Mouse (Mus musculus): Measurements from ENCODE around the gene Nsun7.
A peak's percentile ranks its signal among the peaks of the same experiment; 100 is the strongest.

Gene Nsun7

DNA sequence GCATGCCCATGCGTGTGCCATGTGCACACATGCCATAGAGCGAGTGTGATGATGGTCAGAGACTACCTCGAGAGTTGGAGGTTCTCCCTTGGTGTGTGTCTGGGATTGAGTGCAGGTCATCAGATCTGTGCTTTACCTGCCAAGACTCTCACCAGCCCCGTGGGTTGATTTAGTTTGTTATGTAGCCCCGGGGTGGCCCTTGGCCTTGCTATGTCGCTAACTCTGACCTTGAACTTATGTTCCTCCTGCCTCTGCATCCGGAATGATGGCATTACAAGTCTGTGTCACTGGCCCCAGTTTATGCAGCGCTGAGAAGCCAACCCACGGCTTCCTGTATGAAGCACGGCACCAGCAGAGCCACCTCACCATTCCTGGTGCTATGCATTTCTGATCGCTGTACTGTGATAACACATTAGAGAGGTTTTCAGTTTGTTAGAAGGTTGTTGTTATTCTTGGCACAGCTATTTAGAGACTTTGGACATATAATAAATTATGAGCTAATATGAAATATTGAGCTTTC lies 34.5 kb downstream of the Nsun7 start:
- DNase-seq, result no peak

DNA sequence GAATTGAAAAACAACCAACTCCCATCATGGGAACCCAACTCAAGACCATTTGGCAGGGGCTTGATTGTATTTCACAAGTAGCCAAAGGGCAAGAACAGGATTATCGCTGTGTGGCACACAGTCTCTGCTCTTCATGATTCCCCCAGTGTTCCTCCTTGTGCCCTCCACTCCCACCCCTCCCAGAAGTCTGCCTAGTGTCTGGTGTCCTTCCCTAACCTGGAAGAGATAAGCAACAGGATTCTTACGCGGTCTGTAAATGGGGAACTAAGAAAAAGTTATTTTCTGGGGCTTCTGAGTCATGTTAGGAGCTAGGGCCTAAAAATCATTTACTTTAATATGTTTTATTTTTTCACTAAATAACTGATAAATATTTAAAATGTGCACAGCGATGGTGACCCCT lies 35.3 kb downstream of the Nsun7 start:
- DNase-seq, result no peak

DNA sequence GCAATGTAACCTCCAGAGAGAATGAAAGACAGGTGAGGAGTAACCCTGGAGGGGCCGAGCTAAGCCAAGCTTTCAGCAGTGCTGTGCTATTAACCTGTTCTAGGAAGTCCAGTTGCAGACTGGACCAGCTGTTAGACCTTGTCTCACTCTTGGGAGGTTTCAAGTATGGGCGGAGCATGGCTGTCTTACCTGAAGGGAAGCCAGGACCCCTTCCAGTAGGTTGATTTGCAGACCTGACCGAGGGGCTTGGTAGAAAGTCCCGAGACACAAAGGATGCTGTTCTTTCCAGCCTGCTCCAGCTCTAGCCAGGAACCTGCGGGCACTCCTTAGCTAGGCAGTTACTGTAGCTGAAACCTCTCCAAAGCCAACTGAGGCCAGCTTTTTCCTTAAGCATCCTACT lies 36.4 kb downstream of the Nsun7 start:
- no peak for DNase-seq

DNA sequence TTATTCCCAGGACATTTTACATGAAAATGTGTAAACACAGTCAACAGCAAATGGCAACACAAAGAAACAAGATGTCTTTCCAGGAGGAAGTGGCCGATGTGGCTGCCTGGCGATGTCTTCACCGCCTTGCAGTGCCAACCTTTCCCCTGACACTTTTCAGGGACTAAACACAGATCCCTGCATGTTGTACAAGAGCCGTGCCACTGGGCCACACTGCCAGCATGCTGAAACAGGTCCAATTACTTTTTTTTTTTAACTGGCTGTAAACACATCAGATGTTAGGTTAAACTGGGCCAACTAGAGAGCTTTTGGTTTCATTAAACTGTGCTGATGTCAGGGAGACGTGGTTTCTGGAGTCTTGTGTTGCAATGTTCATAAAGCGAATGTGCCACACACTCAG lies 39.2 kb downstream of the Nsun7 start:
- peak; percentile 21 to 25 for DNase-seq

DNA sequence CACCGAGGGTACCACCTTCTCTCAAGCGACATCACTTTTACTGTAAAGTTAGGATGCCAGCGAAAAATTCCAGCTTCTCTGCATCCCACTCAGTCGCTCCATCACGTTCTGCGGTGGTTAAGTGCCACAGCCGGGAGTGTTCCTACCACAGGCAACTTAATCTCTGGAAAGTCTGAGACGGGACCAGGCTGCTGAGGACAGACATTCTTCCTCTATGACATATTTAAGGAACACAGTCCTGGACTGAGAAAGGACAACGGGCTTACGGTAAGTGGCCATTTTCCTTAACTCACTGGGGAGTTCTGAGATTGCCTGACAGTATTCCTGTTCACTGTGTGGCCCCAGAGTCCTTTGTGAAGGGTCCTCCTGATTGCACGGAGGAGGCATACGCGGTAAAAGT lies 40.9 kb downstream of the Nsun7 start:
- no peak for DNase-seq

DNA sequence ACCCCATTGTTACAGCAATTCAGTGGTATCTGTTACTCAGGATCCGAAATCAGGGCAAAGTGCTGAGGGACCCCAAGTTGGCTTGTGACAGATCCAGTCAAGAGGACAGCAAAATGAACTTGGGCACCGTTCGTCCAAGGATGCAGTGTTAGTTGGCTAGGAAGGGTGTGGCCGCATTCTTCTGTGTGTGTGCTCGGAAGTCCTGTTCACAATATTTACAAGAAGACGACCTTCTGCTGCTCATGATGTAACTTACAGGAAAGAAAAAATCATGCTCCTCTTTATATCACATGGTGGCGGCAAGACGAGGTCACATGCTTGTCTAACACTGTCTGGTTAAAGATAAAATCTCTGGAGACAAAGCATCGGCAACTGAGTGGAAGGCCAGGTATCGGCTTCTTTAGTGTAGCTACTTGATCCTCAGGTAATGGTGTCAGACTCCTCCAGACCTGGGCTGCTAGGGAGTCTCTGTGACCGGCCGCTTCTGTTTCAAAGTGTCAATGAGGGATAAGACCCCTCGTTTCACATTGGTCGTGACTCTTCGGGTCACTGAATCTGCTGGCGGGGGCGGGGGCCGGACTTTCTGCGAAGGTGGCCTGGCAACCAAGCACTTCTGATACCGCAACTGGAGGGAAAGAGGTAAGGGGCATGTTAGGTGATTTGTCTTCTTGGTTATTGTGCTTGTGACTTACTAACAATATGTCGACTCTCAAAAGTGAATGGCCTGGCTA lies 42.6 kb downstream of the Nsun7 start:
- no peak for DNase-seq

DNA sequence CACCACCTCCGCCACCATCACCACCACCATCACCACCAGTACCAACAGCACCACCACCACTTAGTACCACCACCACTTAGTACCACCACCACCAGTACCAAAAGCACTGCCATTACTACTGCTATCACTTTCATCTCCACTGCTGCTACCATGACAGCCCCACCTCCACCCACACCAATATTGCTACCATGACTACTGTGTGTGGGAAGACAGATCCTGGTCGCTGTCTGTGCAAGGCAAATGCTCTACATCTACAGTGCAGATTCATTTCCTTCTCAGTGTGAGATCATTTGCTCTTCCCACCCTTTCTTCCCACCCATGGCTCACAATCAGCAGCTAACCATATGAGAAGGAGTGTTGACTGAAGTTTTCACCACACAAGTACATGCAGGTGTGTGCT lies 43.2 kb downstream of the Nsun7 start:
- DNase-seq, result no peak

DNA sequence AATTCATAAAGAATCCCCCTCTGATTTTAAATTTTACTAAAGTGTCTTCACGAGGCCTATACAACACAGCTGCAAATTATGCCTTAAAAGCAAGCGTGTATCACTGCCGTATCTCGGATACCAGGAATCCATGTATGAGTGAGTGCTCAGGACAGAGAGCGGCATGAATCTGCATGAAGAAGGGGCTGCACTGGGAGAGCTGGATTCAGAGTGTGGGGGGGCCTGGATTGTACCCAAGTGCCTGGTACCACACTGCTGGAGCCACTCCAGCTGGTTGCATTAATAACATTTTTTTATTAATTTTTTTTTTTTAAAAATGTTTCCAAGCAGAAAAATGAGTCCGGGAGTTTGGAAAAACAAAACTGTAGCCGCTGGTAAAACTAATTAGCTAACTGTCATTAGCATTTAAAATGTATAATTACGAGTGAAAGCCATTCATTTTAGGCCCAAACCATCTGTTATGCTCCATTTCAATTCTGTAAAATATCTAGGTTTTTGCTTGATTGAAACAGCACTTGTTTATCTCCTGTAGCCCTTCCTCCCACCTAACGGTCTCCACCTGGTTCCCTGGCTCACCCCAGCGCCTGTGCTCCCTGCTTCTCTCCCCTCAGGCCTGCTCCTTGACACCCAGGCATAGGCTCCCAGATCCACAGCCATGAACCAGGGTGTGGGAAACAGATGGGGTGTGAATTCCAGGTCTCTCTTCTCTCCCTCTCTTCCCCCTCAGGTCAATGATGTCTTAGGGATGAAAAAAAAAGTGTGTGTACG lies 44.8 kb downstream of the Nsun7 start:
- DNase-seq, result peak; percentile 30 to 45

DNA sequence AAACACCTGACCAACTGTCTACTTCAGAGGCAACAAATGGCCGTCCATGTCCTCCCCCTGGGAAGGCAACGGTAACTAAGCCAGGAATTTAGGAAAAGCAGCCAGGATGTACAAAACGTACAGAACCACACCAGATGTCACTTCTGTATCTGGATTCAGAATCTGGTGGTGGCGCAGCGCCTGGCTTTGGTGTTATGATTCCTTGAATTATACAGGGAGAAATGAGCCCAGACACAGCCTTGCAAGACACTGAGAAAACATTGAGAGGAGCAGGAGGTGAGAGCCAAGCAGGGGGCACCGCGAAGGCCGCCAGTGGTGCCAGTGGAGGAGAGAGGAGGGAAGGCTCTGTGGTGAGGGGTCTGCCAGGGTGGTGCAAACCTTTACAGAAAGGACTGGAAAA lies 45.8 kb downstream of the Nsun7 start:
- peak; percentile 32 to 58 for DNase-seq

DNA sequence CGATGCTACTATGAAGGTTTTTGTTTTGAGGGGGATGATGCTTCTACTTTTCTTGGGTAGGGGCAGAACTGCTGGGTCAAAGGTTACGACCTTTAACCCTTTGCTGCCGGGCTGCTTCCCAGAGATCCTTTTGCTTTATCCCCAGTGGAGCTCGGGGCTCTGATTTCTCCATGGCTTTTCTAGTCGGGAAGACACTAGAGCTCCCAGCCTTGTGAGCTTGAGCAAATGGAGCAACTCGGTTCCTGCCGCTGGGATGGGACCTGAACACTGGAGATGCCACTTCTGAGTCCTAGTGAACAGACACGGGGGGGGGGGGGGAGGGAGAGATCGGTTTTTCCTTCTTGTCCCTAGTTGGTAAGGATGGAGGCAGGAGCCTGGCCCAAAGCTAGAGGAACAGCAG lies 50.6 kb downstream of the Nsun7 start:
- no peak for DNase-seq

DNA sequence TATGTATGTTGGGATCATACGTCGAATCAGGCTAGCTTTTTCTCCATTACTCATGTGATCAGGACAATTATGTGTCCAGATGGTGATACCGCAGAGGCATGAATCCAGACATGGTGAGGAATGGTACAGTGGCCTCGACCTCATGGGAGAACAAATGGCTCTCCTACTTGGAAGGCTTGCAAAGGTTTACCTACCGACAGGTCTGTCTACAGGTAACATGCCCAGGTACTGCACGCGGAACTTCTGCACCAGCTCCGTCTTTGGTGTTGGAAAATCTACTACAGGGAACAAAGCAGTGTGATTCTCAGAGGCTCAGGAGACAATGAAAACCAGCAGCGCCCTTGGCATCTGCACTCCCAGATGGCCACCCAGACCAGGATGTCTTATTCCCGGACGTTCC lies 51.1 kb downstream of the Nsun7 start:
- no peak for DNase-seq

DNA sequence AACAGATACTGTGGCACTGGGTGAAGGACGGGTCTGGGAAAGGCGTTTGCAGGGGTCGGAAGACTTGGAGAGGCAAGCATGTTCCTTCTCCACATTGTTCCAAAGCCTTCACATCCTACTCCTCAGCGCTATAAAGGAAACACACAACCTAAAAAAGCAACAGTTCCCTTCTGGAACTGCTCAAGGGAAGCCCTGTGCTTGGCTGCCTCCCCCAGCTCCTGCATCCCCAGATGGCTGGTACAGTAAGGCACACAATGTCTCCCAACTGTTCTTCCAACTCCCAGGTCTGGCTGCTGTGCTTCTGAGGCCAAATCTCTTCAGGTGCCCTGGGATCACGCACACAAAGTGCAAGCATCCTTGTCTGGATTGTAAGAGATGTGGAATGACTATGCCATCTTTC lies 56.1 kb downstream of the Nsun7 start:
- no peak for DNase-seq

DNA sequence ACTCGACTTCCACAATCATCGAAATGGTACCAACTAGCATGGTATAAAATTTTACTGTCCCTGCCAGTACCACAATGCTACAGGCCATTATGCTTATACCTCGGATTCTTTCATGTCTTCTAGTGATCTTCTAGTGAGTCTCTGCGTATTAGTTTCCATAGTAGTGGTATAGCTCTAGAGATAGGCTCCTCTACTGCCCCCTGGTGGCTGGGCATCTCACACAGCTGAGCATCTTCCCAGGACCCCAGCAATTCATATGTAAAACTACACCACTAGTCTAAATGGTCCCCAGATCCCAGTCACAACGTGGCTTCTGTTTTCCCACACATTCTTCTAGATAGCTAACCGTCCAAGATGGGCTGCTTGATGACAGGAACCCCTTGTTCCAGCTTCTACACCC lies 59.6 kb downstream of the Nsun7 start:
- DNase-seq, result peak; percentile 71 to 75

DNA sequence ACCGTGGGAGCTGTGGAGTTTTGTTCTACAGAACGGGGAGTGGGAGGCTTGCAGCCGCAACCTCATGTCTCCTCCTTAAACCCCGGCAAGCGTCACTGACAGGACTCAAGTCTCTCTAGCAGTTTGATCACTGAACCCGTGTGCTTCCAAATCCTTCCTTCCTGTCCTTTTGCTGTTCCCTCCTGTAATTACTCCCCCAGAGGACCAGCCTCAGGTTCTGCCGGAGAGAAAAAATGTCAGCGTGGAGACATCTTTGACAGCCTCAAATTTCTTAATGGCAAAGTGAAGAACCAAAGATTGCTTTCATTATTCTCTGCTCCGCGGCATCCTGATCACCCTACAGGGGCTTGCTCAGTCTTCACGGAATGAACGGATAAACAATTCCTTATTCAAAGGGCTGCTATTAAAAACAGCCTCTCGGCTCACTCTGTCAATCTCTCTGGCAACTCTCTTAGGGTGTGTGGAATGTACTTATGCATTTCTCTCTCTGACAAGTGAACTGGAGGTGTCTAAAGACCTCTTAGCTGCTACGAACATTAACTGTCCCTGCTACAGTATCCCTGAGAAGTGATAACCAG lies 60.2 kb downstream of the Nsun7 start:
- DNase-seq, result no peak

DNA sequence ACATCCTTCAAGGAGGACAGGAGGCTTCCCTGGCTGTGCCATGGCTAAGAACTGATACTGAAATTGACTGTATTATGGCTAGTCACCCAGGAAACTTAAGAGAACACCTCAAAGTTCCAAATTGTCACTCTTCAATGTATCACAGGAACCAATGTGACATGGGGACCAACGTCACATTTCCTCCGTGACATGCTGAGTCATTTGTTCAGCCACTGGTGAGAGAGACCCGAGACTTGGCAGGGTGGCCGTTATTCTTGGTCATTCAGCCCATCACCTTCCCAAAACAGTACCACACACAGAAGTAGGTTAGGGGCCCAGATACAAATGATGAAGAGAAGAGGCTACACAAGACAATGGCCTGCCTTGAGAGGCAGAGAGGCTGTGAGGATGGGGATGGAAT lies 63.4 kb downstream of the Nsun7 start:
- DNase-seq, result no peak

DNA sequence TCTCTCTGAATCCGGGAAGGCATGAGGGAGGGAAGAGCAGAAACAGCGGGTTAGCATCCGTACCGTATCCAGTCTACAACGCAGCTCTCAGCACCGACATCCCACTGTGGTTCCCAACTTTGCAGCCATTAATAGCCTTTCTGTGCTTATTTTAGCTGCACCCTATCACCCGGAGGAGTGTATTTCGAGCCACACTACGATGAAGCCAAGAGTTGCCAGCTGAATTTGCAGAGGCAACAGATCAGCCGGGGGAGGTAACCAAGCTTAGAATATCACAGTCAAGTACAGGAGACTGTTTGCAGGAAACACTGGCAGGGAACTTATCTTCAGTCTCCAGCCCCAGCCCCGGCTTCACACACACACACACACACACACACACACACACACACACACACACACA lies 63.9 kb downstream of the Nsun7 start:
- no peak for DNase-seq

DNA sequence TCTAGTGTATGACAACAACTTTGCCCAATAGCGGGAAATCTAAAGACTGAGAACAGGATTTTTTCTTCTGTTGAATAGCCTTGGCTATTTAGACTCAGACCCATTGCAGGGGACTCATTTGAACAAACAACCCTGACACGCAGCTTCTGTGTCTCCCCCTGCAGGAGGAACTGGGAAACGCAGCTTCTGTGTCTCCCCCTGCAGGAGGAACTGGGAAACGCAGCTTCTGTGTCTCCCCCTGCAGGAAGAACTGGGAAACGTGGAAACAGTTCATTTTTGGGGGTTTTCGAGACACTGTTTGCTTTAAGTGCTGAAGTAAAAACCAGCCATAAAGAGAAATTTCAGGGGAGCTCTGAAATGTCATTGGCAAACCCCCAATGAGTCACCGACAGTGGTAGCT lies 66.7 kb downstream of the Nsun7 start:
- peak in 1 of 2 experiments; percentile 39 for DNase-seq

DNA sequence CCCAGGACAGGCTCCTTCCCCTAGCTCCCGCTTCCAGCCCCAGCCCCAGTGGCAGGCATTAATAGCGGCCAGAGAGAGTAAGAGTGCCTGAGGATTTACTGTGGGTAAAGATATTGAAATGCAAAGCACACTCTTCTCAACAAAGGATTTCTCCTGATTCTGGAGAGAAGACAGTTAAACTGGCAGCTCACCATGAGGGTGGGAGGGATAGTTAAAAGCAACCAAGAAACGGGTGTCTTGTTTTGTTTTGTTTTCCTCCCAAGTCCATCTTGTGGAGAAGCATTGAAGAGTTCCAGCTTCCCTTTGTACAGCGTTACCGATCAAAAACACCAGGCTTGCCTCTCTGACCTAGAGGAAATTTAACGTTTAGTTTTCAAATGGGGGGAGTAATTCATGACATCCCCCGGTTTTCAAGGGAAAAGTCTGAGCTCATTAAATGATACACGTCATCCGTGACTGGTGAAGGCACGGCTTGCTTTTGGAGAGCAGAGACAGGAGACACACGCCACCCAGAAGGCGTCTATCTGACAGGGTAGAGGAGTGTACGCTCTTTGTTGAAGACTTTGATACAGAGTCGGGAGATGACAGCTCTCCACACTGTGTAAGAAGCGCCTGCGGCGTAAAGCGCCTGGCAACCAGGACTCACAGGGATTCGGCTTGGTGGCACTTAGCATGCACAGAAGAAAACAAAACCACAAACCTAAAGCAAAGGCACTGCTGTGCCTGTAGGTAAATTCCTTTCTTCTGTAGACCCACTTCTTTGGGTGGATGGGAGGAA lies 68.4 kb downstream of the Nsun7 start:
- DNase-seq, result peak; percentile 40 to 43

DNA sequence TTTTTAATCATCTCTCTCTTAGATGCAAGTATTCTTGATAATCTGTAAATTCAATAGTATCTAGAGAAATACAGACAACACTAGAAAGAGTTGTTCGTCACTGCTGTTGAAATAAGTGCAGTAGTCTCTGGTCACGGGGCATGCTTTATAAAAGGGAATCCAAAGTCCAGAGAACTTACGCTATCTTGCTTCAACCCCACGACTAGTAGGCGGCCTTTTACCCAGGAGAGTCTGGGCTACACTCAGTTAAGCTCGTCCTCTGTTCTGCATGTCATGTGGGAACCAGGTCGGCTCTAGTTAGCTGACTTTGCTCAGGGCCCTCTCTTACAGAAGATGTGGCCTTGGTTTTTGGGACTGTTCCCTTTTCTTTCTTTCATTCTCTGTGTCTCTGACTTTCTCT lies 69.1 kb downstream of the Nsun7 start:
- DNase-seq, result no peak

DNA sequence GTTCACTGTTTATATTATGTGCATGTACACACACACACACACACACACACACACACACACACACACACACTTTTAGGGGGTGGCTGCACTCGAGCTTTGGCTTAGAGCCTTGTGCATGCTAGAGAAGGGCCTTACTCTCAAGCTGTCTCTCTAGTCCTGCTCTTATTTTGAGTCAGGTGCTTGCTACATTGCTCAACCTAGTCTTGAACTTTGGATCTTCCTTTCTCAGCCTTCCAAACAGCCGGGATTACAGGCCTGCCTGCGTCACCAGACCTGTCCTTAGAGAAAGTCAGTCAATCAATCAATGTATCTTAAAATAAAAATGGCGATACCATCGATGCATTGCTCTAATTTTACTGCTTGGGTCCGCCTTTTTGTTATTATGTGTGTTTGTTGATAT lies 71.1 kb downstream of the Nsun7 start:
- no peak for DNase-seq

DNA sequence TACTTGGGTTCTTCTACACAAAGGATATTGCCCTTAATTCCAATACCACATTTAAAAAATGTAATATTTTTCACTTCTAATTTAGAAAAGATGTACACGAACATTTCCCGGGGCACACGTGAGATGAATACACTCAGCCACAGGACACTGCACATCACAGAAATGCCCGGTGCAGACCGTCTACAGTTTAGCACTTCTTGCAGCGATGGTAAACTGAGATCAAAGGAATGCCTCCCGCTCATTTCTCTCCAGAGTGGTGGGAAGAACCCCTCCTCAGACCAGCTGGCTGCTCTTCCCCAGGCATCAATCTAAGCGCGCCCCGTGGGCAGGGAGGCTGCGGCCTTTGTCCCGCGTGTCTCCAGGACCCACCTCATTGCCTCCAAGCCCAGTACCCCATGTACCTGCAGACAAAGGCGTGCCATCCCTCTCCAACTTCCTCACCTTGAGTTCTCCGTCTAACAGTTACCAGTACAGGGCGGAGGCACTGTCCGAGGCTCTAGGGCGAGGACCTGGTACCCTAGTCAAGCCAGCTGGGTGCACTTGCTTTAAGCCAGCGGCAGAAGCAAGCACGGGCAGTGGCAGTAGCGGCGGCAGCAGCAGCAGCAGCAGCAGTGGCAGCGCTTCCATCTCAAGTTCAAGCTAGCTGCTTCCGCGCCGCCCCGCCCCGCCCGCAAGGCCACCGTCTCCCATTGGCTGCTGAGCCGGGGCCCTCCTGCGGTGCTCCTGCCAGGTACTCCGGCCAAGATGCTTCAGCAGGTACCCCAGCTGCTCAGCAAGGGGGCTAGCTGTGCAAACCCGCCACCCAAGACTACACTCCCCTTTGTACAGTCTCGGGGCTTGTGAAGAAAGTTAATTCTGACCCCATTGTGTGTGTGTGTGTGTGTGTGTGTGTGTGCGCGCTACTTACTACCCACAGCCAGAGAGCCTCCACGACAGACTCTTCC lies 77.6 kb downstream of the Nsun7 start:
- DNase-seq, result peak; percentile 78 to 84

DNA sequence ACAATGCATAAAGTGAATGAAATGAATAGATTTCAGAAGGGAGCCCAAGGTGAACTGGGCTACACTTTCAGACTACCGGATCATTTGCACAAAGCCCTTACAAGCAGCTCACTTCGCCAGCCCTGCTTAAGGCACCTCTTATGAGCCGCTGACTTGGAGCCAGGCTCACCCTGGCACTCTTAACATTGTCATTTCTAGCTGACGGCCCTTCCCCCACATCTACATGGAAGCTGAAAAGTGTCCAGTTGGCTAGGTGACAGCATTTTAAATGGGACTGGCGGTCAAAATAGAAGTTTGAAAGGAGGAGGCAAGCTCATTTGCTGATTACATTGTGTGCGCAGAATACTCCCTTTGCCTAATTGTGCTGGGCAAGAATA lies 78.3 kb downstream of the Nsun7 start:
- peak; percentile 84 to 88 for DNase-seq

Data from cerebellum, postnatal 10 days (tissue).